Mouse (Mus musculus) midbrain, embryonic 15.5 days (tissue): ENCODE data around the gene Smc3. TPM values are rescaled to one million over a fixed set of nuclear protein-coding genes. Genes with fewer than 3 reads are reported as not detected.
A peak's percentile ranks its signal among the peaks of the same experiment; 100 is the strongest.

Experiments used
- ATAC-seq: fragments of 200-750 bp; cut with Nextera tagmentation; replicated peaks from 2 replicates; pipeline ENCODE4 v1.8.0; 2017; ENCODE audit warnings: moderate TSS enrichment
- H3K27ac ChIP-seq: fragments of 300-500 bp; sonication (generic); 2 replicates; pipeline ENCODE4 v1.5.1; 2015; ENCODE audit warnings: mild to moderate bottlenecking, inconsistent platforms
- H3K27me3 ChIP-seq: fragments of 300-500 bp; sonication (generic); replicated peaks from 2 replicates; pipeline ENCODE4 v1.6.1; 2015; ENCODE audit warnings: inconsistent platforms
- H3K36me3 ChIP-seq: fragments of 300-500 bp; sonication (generic); replicated peaks from 2 replicates; pipeline ENCODE4 v1.6.1; 2015; ENCODE audit warnings: inconsistent platforms
- H3K4me1 ChIP-seq: fragments of 300-500 bp; sonication (generic); 2 replicates; pipeline ENCODE4 v1.6.1; 2015; ENCODE audit warnings: inconsistent platforms
- H3K4me2 ChIP-seq: fragments of 300-500 bp; sonication (generic); 2 replicates; pipeline ENCODE4 v1.6.1; 2015; ENCODE audit warnings: inconsistent platforms, mild to moderate bottlenecking, moderate library complexity
- H3K4me3 ChIP-seq: fragments of 300-500 bp; sonication (generic); 2 replicates; pipeline ENCODE4 v1.5.1; 2015; ENCODE audit warnings: mild to moderate bottlenecking, inconsistent platforms
- H3K9ac ChIP-seq: fragments of 300-500 bp; sonication (generic); 2 replicates; pipeline ENCODE4 v1.6.1; 2015; ENCODE audit warnings: mild to moderate bottlenecking, inconsistent platforms
- H3K9me3 ChIP-seq: fragments of 300-500 bp; sonication (generic); 2 replicates; pipeline ENCODE4 v1.6.1; 2016; ENCODE audit warnings: inconsistent platforms
- WGBS: fragments of 180-500 bp; shearing (Covaris S2); methylation state at CpG from one replicate; pipeline ENCODE4 v1.1.7; 2015; ENCODE audit warnings: mixed read lengths; 5-methylcytosine and 5-hydroxymethylcytosine counted together
- polyA plus RNA-seq: library from polyadenylated mRNA; unstranded; fragments of >200 nt; fragmentation: Nextera tagmentation; extraction: Ambion mirVana; gene quantifications from 2 replicates; pipeline ENCODE4 v1.2.1, GENCODE M21; 2015

Smc3 gene
- polyA plus RNA-seq, 1 experiment from 2014 or later = 60.0 TPM

GRCm38 (mm10) chr19:53568553-53568952, 31.6 kb upstream of the Smc3 start:
- Histone ChIP-seq H3K4me2 (no peak overlapping the region), H3K27me3 (no peaks in the 10 kb centered on the region), H3K36me3 (no peaks in the 10 kb centered on the region), H3K9ac (no peak overlapping the region), H3K4me3 (no peak overlapping the region), H3K9me3 (no peaks in the 10 kb centered on the region), H3K4me1 (no peaks in the 10 kb centered on the region), H3K27ac (no peak overlapping the region)
- 84% methylated on average over 3 of the region's 3 CpGs for WGBS
- ATAC-seq = no peak

- no peaks in the 10 kb centered on the region for H3K27me3 ChIP-seq
- H3K4me1 ChIP-seq = no peaks in the 10 kb centered on the region
- 89% methylated on average over 4 of the region's 4 CpGs for WGBS
- H3K36me3 ChIP-seq = no peaks in the 10 kb centered on the region
- H3K9ac ChIP-seq = no peak overlapping the region
- H3K9me3 ChIP-seq = no peaks in the 10 kb centered on the region
- H3K27ac ChIP-seq = no peak overlapping the region
- ATAC-seq = no peak
- no peak overlapping the region for H3K4me2 ChIP-seq
- no peak overlapping the region for H3K4me3 ChIP-seq
These were observed 29.1 kb upstream of the Smc3 start for GRCm38 (mm10) chr19:53571056-53571455.

- H3K27me3 ChIP-seq = no peaks in the 10 kb centered on the region
- H3K9me3 ChIP-seq = no peaks in the 10 kb centered on the region
- H3K27ac ChIP-seq = no peak overlapping the region
- H3K4me3 ChIP-seq = no peak overlapping the region
- no peak overlapping the region for H3K9ac ChIP-seq
- H3K4me2 ChIP-seq = no peak overlapping the region
- no peak for ATAC-seq
- no peaks in the 10 kb centered on the region for H3K4me1 ChIP-seq
- WGBS = 87% methylated on average over 18 of the region's 18 CpGs
- H3K36me3 ChIP-seq = no peaks in the 10 kb centered on the region
These were observed 28.4 kb upstream of the Smc3 start for GRCm38 (mm10) chr19:53571501-53572428.

- H3K4me2 ChIP-seq = no peak overlapping the region
- 83% methylated on average over 12 of the region's 12 CpGs for WGBS
- no peaks in the 10 kb centered on the region for H3K4me1 ChIP-seq
- H3K27me3 ChIP-seq = no peaks in the 10 kb centered on the region
- no peaks in the 10 kb centered on the region for H3K9me3 ChIP-seq
- H3K4me3 ChIP-seq = no peak overlapping the region
- no peak overlapping the region for H3K9ac ChIP-seq
- H3K27ac ChIP-seq = no peak overlapping the region
- H3K36me3 ChIP-seq = no peaks in the 10 kb centered on the region
- no peak for ATAC-seq
These were observed 27.6 kb upstream of the Smc3 start for GRCm38 (mm10) chr19:53572607-53573006.

GRCm38 (mm10) chr19:53573151-53573550, 27.0 kb upstream of the Smc3 start:
- H3K27me3 ChIP-seq = no peaks in the 10 kb centered on the region
- ATAC-seq = no peak
- H3K27ac ChIP-seq = no peak overlapping the region
- no peaks in the 10 kb centered on the region for H3K36me3 ChIP-seq
- no peak overlapping the region for H3K9ac ChIP-seq
- no peak overlapping the region for H3K4me2 ChIP-seq
- WGBS = 89% methylated on average over 3 of the region's 3 CpGs
- no peaks in the 10 kb centered on the region for H3K9me3 ChIP-seq
- no peaks in the 10 kb centered on the region for H3K4me1 ChIP-seq
- no peak overlapping the region for H3K4me3 ChIP-seq

- Histone ChIP-seq H3K9me3 (no peaks in the 10 kb centered on the region), H3K27me3 (no peaks in the 10 kb centered on the region), H3K36me3 (no peaks in the 10 kb centered on the region), H3K9ac (no peak overlapping the region), H3K4me3 (no peak overlapping the region), H3K4me1 (peaks cover 4% of the 10 kb centered on the region; the same call in 1 of the 2 replicates), H3K4me2 (no peak overlapping the region), H3K27ac (no peak overlapping the region)
- no peak for ATAC-seq
- WGBS = 44% methylated on average over 8 of the region's 8 CpGs
These were observed 26.1 kb upstream of the Smc3 start for GRCm38 (mm10) chr19:53574131-53574530.

- no peaks in the 10 kb centered on the region for H3K36me3 ChIP-seq
- H3K27ac ChIP-seq = no peak overlapping the region
- H3K4me3 ChIP-seq = no peak overlapping the region
- no peak overlapping the region for H3K4me2 ChIP-seq
- no peak for ATAC-seq
- H3K9me3 ChIP-seq = no peaks in the 10 kb centered on the region
- H3K27me3 ChIP-seq = no peaks in the 10 kb centered on the region
- WGBS = 88% methylated on average over 7 of the region's 7 CpGs
- H3K9ac ChIP-seq = no peak overlapping the region
- peaks cover 4% of the 10 kb centered on the region; the same call in 1 of the 2 replicates for H3K4me1 ChIP-seq
These were observed 25.7 kb upstream of the Smc3 start for GRCm38 (mm10) chr19:53574546-53574945.

- WGBS = 86% methylated on average over 4 of the region's 4 CpGs
- Histone ChIP-seq H3K4me2 (no peak overlapping the region), H3K27me3 (no peaks in the 10 kb centered on the region), H3K4me1 (peaks cover 4% of the 10 kb centered on the region; the same call in 1 of the 2 replicates), H3K9ac (no peak overlapping the region), H3K36me3 (no peaks in the 10 kb centered on the region), H3K4me3 (no peak overlapping the region), H3K9me3 (no peaks in the 10 kb centered on the region), H3K27ac (no peak overlapping the region)
- no peak for ATAC-seq
These were observed 24.7 kb upstream of the Smc3 start for GRCm38 (mm10) chr19:53575296-53576010.

- Histone ChIP-seq H3K4me2 (no peak overlapping the region), H3K9me3 (no peaks in the 10 kb centered on the region), H3K4me3 (no peak overlapping the region), H3K36me3 (no peaks in the 10 kb centered on the region), H3K27me3 (no peaks in the 10 kb centered on the region), H3K27ac (no peak overlapping the region), H3K4me1 (peaks cover 4% of the 10 kb centered on the region; the same call in 1 of the 2 replicates), H3K9ac (no peak overlapping the region)
- no peak for ATAC-seq
- 92% methylated on average over 7 of the region's 7 CpGs for WGBS
These were observed 24.1 kb upstream of the Smc3 start for GRCm38 (mm10) chr19:53576061-53576460.

GRCm38 (mm10) chr19:53577025-53577800, 23.0 kb upstream of the Smc3 start:
- ATAC-seq = no peak
- no peak overlapping the region for H3K4me2 ChIP-seq
- no peaks in the 10 kb centered on the region for H3K36me3 ChIP-seq
- H3K27me3 ChIP-seq = no peaks in the 10 kb centered on the region
- no peaks in the 10 kb centered on the region for H3K9me3 ChIP-seq
- peaks cover 4% of the 10 kb centered on the region; the same call in 1 of the 2 replicates for H3K4me1 ChIP-seq
- no peak overlapping the region for H3K4me3 ChIP-seq
- no peak overlapping the region for H3K27ac ChIP-seq
- 34% methylated on average over 11 of the region's 11 CpGs for WGBS
- no peak overlapping the region for H3K9ac ChIP-seq

- no peaks in the 10 kb centered on the region for H3K9me3 ChIP-seq
- peaks cover 4% of the 10 kb centered on the region; the same call in 1 of the 2 replicates for H3K4me1 ChIP-seq
- no peaks in the 10 kb centered on the region for H3K36me3 ChIP-seq
- ATAC-seq = peak; percentile 63; the same call in 1 of the 2 replicates
- H3K4me3 ChIP-seq = no peak overlapping the region
- WGBS = 13% methylated on average over 8 of the region's 8 CpGs
- no peak overlapping the region for H3K4me2 ChIP-seq
- H3K9ac ChIP-seq = no peak overlapping the region
- no peak overlapping the region for H3K27ac ChIP-seq
- no peaks in the 10 kb centered on the region for H3K27me3 ChIP-seq
These were observed 21.5 kb upstream of the Smc3 start for GRCm38 (mm10) chr19:53578597-53579252.
